Mouse (Mus musculus): ENCODE data around the gene C130050O18Rik.

C130050O18Rik gene

DNA sequence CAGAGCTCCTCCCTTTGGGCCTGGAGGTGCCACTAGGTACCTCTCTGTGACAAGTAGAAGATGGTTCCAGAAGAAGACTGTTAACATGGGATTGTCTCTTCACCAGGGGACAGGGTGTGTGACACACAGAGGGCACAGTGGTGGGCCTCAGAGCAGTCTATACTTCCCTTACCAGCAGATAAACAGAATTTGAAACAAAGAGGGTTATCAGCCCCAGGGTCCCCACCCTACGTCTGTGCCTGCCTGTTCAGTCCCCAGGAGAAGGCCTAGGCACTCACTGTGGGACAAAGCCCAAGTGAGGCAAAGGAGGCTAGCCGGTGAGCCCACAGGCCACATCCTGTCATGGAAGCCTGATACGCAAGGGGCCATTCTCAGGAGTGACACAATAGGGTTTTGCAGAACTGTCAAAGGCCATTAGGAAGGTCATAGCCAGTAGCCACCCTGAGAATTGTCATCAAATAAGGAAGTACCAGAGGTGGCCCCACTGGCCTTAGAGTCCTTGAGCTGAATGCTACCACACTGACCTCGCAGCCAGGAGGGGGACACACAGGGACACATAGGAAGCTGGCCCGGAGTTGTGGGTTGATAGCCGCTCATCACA is at the start of gene C130050O18Rik:
TSS of gene C130050O18Rik (plus strand) at position 480 of the 601 bp plus-strand sequence.
- DNase-seq (ENCODE audit: low spot score in 2 of 2): peak; percentile 16 to 30

- DNase-seq (ENCODE audit: low spot score in 2 of 2): peak in 1 of 2 experiments; percentile 28
These were observed 46.4 kb upstream of the C130050O18Rik start for GRCm38 (mm10) chr5:139358653-139359052.

DNA sequence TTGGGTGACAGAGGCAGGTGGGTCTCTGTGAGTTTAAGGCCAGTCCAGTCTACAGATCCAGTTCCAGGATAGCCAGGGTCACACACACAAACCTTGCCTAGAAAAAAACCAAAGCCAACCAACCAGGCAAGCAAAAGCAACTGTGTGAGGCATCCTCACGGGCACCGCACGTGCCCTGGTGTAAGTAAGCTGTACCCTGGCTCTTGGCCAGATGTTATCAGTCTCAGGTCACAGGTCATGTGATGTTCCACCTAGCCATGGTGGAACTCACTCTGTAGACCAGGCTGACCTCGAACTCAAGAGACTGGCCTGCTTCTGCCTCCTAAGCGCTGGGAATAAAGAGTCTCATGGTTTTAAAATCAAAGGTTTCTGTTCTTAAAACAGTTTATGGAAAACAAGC is 45.8 kb upstream of the C130050O18Rik start:
- DNase-seq (ENCODE audit: low spot score in 2 of 2): no peak

DNA sequence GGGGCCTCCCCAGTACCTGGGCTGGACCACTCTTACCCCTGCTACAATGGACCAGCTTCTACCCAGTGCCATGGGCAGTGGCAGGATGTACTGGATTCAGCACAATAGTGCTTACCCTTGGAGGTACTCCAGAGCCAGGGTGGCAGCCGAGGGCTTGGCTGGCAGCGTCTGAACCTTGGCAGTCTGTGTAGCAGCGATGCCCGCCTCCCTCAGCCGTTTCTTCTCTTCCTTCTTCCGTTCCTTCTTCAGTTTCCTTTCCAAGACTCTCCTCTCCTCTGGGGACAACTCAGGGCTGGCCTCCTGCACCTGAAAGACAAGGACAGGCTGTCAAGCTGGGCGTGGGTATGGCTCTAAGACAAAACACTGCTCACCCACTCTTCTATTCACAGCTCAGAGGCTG is 41.2 kb upstream of the C130050O18Rik start:
- no peak for DNase-seq (ENCODE audit: low spot score in 2 of 2)

- peak; percentile 78 to 83 for DNase-seq (ENCODE audit: low spot score in 2 of 2)
These were observed 40.7 kb upstream of the C130050O18Rik start for GRCm38 (mm10) chr5:139364260-139364910.

- DNase-seq (ENCODE audit: low spot score in 2 of 2): no peak
These were observed 40.0 kb upstream of the C130050O18Rik start for GRCm38 (mm10) chr5:139364911-139365571.

- no peak for DNase-seq (ENCODE audit: low spot score in 2 of 2)
These were observed 39.3 kb upstream of the C130050O18Rik start for GRCm38 (mm10) chr5:139365827-139366226.

DNA sequence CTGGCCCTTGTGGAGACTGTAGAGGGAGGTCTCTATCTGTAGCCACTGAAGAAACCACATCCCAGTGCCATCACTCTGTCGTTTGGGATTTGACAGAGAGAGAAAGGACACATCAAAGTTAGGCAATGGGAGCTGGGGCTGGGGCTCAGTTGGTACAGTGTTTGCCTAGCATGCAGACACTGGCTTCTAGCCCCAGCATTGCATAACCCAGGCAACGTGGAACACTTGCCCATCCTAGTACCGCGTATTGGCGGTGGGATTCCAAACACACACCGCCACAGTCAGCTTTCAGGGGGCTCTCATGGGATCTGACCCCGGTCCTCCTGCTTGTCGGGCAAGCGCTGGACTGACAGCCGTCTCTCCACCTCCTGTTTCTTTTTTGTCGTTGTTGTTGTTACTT is 38.6 kb upstream of the C130050O18Rik start:
- DNase-seq (ENCODE audit: low spot score in 2 of 2): no peak

- DNase-seq (ENCODE audit: low spot score in 2 of 2): peak in 1 of 2 experiments; percentile 47
These were observed 37.1 kb upstream of the C130050O18Rik start for GRCm38 (mm10) chr5:139367884-139368458.

- DNase-seq (ENCODE audit: low spot score in 2 of 2): no peak
These were observed 36.3 kb upstream of the C130050O18Rik start for GRCm38 (mm10) chr5:139368638-139369320.

DNA sequence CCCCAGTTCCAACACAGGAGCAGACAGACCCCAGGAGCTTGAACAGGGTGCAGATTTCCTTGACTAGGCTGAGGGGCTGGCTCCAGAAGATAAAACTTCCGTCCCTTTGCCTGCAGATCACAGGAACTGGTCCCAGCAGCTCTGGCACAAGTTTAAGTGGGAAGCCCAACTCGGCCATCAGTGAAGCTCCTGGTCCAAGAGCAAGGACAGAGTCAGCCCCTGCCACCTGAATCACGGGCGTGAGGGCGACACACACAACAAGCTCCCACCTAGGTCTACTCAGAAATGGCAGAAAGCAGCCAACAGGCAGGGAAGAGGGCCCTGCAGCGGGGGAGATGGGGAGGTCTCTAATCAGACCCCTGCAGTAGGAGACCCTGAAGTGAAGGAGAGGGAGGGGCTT is 34.7 kb upstream of the C130050O18Rik start:
- DNase-seq (ENCODE audit: low spot score in 2 of 2): no peak

DNA sequence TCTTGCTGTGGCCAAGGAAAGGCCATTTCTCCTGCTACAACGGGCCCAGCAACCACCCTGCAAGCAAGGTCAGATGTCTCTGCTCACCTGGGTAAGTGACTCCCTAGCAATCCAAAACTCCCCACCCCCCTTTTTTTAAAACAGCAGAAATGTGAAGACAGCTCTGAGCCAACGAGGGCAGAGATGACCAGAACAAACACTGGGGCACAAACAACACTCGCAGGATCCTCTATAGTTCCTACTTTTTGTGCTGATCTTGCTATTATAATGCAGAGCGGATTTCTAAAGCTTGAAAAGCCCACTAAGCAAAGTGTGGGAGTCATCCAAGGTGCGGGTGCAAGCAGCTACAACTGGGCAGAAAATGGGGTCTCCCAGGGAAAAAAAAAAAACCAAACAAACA is 34.0 kb upstream of the C130050O18Rik start:
- DNase-seq (ENCODE audit: low spot score in 2 of 2): no peak

GRCm38 (mm10) chr5:139371631-139372401 is 33.3 kb upstream of the C130050O18Rik start:
- DNase-seq (ENCODE audit: low spot score in 2 of 2): peak; percentile 87 to 92

- DNase-seq (ENCODE audit: low spot score in 2 of 2): no peak
These were observed 32.0 kb upstream of the C130050O18Rik start for GRCm38 (mm10) chr5:139373126-139373525.

GRCm38 (mm10) chr5:139373889-139374444 is 31.1 kb upstream of the C130050O18Rik start:
- DNase-seq (ENCODE audit: low spot score in 2 of 2): no peak

DNA sequence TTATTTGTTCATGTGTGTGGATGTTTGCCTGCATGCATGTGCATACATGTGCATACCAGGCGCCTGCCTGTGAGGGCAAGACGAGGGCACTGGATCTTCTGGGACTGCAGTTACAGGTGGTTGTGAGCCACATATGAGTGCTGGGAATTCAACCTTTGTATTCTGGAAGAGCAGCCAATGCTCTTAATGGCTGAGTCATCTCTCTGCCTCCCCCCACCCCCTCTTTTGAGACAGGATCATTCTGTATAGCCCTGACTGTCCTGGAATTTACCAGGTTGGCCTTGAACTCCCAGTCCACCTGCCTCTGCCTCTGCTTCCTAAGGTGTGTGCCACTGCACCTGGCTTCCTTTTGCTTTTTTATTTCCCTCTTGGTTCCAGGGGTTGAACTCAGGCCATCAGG is 30.2 kb upstream of the C130050O18Rik start:
- no peak for DNase-seq (ENCODE audit: low spot score in 2 of 2)

DNA sequence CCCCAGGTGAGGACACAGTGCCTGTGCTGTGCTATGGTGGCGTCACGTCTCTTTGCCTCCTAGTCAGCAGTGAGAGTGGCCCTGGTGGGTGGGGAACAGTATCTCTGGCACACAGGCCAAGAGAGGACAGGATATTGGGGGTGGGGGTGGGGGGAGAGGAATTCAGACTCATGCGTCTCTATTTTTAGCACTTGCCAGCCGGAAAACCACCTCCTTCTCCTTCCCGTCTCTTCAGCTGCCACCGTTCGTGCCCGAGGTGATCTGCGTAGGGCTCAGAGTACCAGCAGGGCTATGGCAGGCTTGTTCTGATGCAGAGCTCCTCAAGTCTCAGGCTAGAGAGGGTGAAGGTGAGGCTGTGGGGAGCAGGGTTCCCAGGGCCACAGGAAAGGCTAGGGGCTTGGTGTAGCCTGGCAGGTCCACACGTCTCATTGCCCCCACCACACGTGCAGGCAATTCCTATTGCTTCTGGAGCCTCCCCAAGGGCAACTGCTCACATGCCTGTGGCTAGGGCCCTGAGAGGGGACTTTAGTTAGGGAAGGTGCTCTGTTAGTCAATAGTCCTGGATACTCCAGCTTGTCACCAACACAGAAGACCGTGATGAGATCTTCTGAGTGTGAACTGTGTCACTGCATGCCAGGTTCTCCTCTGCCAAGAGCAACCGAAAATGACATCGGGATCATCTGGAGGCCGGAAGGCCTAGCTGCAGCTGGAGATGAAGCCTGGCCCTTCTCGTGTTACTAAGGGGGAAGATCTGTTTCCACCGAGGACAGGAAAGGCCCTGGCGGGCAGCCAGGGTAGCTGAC is 27.4 kb upstream of the C130050O18Rik start, which contains the start of gene Gpr146:
TSS of gene Gpr146 (plus strand) at position 230 of the 803 bp plus-strand sequence.
- peak; percentile 58 to 61 for DNase-seq (ENCODE audit: low spot score in 2 of 2)

DNA sequence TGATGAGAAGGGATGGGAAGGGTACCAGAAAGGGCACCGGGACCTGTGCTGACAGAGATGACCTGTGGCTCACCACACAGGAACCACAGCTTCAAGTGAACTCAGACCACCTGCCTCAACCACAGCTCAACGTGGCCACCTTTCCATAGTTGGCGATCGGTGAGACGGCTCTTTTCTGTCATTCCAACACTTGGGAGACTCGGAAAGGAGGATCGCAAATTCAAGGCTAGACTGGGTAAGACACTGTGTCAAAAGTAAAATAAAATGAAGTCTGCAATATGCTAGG is 26.9 kb upstream of the C130050O18Rik start:
- no peak for DNase-seq (ENCODE audit: low spot score in 2 of 2)

DNA sequence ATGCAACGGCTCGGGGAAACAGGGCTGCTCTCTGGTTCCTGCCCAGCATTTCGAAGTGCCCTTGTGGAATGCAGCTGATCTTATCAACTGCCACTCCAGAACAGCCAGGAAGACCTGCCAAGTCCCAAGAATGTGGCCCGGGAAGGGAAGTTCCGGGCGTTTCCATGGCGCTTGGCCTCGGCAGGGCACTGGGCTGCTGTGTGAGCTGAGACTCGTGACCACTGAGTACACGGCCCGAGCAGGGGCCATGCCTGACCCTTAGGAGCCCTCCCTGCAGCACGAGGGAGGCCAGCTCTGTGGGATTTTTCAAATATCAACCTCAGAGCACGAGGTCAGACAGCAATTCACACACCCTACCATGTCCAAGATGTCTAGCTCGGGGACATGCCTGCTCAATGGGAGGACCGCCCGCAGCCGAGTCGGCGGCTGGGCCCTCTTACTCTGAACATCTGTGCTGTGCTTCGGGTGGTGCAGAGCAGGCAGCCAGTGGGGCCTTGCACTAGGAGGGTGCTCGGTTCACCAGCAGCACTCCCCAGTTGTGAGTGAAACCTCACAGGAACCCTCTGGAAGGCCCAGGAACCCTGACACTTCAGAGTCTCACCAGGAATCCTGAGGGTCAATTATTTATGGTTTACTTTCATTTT is 26.0 kb upstream of the C130050O18Rik start:
- DNase-seq (ENCODE audit: low spot score in 2 of 2): no peak

Measured in natural killer cell, adult 2 months (primary cell).